9 mouse cellular contexts compared by ENCODE assay signal in the genomic region with DNA sequence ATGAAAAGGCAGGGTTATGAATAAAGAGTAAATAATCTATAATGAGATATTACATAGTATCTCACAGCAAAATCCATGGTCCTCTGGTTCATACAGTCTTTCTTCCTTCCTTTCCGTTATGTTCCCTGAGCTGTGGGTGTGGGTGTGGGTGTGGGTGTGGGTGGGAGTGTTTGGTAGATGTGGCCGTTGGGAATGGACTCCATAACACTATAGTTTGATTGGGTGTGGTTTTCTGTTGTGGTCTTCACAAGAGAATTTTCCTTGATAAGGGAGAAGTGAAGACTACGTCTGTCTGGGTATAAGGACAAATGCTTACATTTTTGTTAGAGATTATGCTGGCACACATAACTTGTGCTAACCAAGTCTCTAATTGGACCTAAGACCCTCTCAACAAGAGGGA.
"Had no signal": no experiment of that assay in that cellular context is flagged by ENCODE, and none has a peak within 500 bp of the region (broad histone marks: within the 10 kb centered on the region; RNA-seq: fewer than 3 reads in every experiment).

No protein-coding gene starts in this region.

- H3K9ac ChIP-seq: intestine, embryonic 15.5 days; kidney, embryonic 15.5 days; limb, embryonic 15.5 days; lung, embryonic 14.5 days; midbrain, embryonic 12.5 days; neural tube, embryonic 15.5 days had no signal

- DNase-seq: right cerebral cortex, adult 18-20 months; right cerebral cortex, postnatal 25 days had no signal

- H3K36me3 ChIP-seq: intestine, embryonic 15.5 days; kidney, embryonic 15.5 days; limb, embryonic 15.5 days had no signal

- H3K9me3 ChIP-seq: intestine, embryonic 15.5 days; kidney, embryonic 15.5 days; limb, embryonic 15.5 days; megakaryocyte, embryonic 14.5 days; midbrain, embryonic 12.5 days; neural tube, embryonic 15.5 days had no signal

- H3K4me3 ChIP-seq: intestine, embryonic 15.5 days; kidney, embryonic 15.5 days; limb, embryonic 15.5 days; megakaryocyte, embryonic 14.5 days; midbrain, embryonic 12.5 days; neural tube, embryonic 15.5 days had no signal

- H3K4me2 ChIP-seq: intestine, embryonic 15.5 days; kidney, embryonic 15.5 days; limb, embryonic 15.5 days; lung, embryonic 14.5 days; midbrain, embryonic 12.5 days; neural tube, embryonic 15.5 days had no signal

- H3K4me1 ChIP-seq: intestine, embryonic 15.5 days; kidney, embryonic 15.5 days; limb, embryonic 15.5 days; midbrain, embryonic 12.5 days; neural tube, embryonic 15.5 days had no signal

- ATAC-seq: intestine, embryonic 15.5 days had no signal

- H3K27ac ChIP-seq: intestine, embryonic 15.5 days; kidney, embryonic 15.5 days; limb, embryonic 15.5 days; midbrain, embryonic 12.5 days; neural tube, embryonic 15.5 days had no signal

- H3K27me3 ChIP-seq: intestine, embryonic 15.5 days; kidney, embryonic 15.5 days; limb, embryonic 15.5 days; midbrain, embryonic 12.5 days; neural tube, embryonic 15.5 days had no signal
